Mouse (Mus musculus) kidney, postnatal 4 days (tissue): ENCODE measurements around the gene Kank3.

ENCODE experiments used
- DNase-seq, 2 experiments: peaks; one replicate each; pipeline ENCODE4 v3.0.0; 2021; ENCODE audit warnings: mixed read lengths in 2 of 2

Gene Kank3

GRCm38 (mm10) chr17:33810334-33811141 is at the start of gene Kank3:
TSS of gene Kank3 (plus strand) at chr17:33810519.
- peak; percentile 95 to 96 for DNase-seq

GRCm38 (mm10) chr17:33766389-33766788 is 43.9 kb upstream of the Kank3 start:
- DNase-seq = no peak

GRCm38 (mm10) chr17:33771617-33772016 is 38.7 kb upstream of the Kank3 start:
- no peak for DNase-seq

- DNase-seq = no peak
Observed at GRCm38 (mm10) chr17:33773426-33773825, 36.9 kb upstream of the Kank3 start.

GRCm38 (mm10) chr17:33773871-33774572 is 36.3 kb upstream of the Kank3 start:
- no peak for DNase-seq

GRCm38 (mm10) chr17:33774573-33775155 is 35.7 kb upstream of the Kank3 start:
- no peak for DNase-seq

- no peak for DNase-seq
Observed at GRCm38 (mm10) chr17:33775287-33775686, 35.0 kb upstream of the Kank3 start.

- peak; percentile 95 to 96 for DNase-seq
Observed at GRCm38 (mm10) chr17:33779271-33779966, 30.9 kb upstream of the Kank3 start.

- peak in 1 of 2 experiments; percentile 32 for DNase-seq
Observed at GRCm38 (mm10) chr17:33779967-33780295, 30.4 kb upstream of the Kank3 start.

- DNase-seq = peak in 1 of 2 experiments; percentile 35
Observed at GRCm38 (mm10) chr17:33780431-33780830, 29.9 kb upstream of the Kank3 start.

- DNase-seq = peak; percentile 78 to 88
Observed at GRCm38 (mm10) chr17:33781124-33781977, 29.0 kb upstream of the Kank3 start, which contains the start of gene Angptl4. TSS of gene Angptl4 (minus strand) at chr17:33781830.

- peak in 1 of 2 experiments; percentile 38 for DNase-seq
Observed at GRCm38 (mm10) chr17:33782067-33782466, 28.3 kb upstream of the Kank3 start.

- DNase-seq = peak; percentile 82 to 90
Observed at GRCm38 (mm10) chr17:33783408-33783807, 26.9 kb upstream of the Kank3 start.

- no peak for DNase-seq
Observed at GRCm38 (mm10) chr17:33784939-33785338, 25.4 kb upstream of the Kank3 start.

GRCm38 (mm10) chr17:33786375-33786774 is 23.9 kb upstream of the Kank3 start:
- DNase-seq = no peak

GRCm38 (mm10) chr17:33788732-33789131 is 21.6 kb upstream of the Kank3 start:
- no peak for DNase-seq

- DNase-seq = no peak
Observed at GRCm38 (mm10) chr17:33798306-33798705, 12.0 kb upstream of the Kank3 start.

GRCm38 (mm10) chr17:33799277-33799676 is 11.0 kb upstream of the Kank3 start:
- DNase-seq = no peak

- peak in 1 of 2 experiments; percentile 11 for DNase-seq
Observed at GRCm38 (mm10) chr17:33802221-33802620, 8.1 kb upstream of the Kank3 start.

- no peak for DNase-seq
Observed at GRCm38 (mm10) chr17:33804205-33804604, 6.1 kb upstream of the Kank3 start.

GRCm38 (mm10) chr17:33804745-33805144 is 5.6 kb upstream of the Kank3 start:
- peak in 1 of 2 experiments; percentile 6 for DNase-seq
